Mouse (Mus musculus): Measurements from ENCODE around the gene Siah1a.

DNA sequence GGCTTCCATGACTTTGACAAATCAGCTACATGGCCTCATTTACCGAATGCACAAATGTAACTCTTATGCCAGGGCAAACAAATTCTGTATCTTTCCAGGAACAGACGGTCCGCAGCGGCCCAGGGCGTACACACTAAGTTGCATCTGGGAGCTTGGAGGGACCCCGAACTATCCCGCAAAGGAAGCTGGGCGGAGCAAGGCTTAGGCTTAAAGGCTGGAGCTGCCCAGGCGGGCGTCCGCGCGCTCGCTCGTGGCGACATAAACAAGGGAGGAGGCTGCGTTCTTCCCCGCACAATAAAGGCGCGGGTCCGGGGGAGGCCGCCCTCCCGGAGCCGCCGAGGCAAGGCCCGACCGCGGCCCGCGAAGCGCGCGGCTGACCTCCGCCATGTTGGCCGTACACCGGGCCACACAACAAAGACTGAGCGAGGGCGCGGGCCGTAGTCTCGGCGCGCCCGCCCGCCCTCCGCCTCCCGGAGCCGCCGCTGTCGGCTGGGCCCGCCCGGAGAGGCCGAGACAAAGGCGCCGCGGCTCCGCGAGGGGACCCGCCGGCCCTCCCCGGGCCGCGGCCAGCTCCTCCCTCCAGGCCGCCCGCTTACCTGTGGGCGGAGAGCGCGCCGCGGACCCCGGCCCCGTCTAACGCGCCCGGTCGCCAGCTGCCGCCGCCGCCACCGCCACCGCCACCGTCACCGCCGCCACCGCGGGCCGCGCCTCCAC, at the start of gene Siah1a, which contains the start of gene Gm10638:
- TF ChIP-seq POLR2A (IDR thresholded peaks at IDR 0.05; ENCODE audit: borderline replicate concordance, insufficient read depth, low read length) (peak; percentile 16; the same call in 1 of the 2 replicates), CTCF (IDR thresholded peaks at IDR 0.05; ENCODE audit: borderline replicate concordance, insufficient read depth, low read depth, low read length) (no peak)
